Mouse (Mus musculus) CH12F3 (cell line): ENCODE measurements around the gene Cox8b.
"Not testable (repeated sequence)": the region's sequence is repeated elsewhere in the genome, so short reads cannot be mapped to it uniquely, and the experiment has no call there.

Experiments used
- in situ Hi-C: fragments of 300-500 bp; cut with MboI; formaldehyde crosslinking; loops from 2 replicates; pipeline ENCODE4 v1.14.3; 2020; ENCODE audit warnings: low sequenced_read_pairs

Cox8b gene

DNA sequence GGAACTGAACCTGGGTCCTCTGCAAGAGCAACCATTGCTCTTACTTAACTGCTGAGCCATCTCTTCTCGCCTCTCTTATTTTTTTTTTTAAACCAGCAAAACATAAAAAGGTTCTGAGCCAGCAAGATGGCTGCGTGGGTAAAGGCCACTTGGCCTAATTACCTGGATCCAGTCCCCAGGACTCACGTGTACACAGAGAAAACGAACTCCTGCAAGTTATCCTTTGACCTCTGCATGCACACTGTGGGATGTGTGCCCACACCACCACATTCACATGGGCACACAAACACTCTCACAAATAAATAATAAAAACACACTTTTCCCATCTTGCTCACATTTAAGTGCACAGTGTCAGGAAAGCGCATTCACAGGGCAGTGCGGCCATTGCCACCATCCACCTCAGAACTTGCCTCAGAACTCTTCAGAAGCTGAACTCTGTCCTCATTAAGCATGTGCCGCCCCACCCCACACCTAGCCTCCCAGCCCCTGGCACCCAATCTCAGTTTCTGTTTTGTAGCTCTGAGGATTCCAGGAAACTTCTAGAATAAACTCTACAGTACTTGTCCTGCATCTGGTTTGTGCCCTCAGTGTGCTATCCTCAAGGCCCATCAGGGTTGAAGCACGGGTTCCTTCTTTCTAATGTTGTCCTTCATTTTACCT lies 13.9 kb upstream of the Cox8b start:
- in situ Hi-C loops: no loop called here

DNA sequence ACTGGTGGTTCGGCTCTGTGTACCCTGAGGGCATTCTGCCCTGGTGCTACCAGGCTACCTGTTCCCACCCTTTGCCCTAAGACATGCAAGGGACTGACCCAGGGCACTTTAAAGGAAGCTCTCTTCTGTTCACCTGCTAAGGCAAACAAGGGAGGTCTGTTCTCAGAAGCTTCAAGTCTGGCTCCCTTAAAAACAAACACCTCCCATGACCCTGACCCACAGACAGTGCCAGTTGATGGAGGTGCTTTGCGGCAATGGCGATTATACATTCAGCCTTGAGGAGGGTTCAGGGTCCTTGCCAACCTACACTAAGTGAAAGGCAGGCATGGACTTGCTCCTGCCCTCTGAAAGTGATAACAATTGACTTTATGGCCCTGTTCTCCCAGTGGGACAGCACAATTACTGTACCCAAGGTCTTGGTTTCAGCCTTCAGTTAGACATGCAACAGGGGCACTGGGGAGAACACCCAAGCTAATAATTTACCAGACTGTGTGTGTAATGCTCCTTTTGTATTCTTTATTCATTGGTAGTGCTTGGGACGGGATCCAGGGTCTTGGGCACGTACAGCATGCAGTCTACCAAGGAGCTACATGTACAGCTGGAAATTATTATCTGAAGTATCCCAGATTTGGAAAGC lies 12.7 kb upstream of the Cox8b start:
- in situ Hi-C loops: no loop called here

GRCm38 (mm10) chr7:140912293-140912692 lies 12.0 kb upstream of the Cox8b start:
- in situ Hi-C loops: no loop called here

DNA sequence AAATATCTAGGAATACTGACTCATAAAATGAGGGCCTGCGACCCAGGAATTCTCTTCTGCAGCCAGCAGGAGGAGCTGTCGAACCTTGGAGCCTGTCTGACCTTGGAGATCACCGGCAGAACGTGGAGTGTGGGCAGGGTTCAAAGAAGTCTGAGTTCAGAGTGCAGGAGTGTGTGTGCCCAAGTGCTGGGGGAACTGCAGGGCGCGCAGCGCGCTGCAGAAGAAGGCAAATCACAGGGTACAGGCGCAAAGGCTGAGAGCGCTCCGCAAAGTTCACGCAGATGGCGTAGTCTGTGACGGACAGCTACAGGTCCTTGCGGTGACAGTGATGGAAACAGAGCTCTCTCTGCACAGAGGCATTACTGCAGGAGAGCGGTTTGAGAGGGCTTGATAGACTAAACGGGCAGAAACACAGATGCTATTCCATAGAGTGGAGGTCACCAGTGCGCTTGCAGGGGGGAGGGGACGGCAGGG lies 8.4 kb upstream of the Cox8b start:
- in situ Hi-C loops: no loop called here

GRCm38 (mm10) chr7:140908181-140908580 lies 7.9 kb upstream of the Cox8b start:
- in situ Hi-C loops: no loop called here

GRCm38 (mm10) chr7:140907697-140908096 lies 7.5 kb upstream of the Cox8b start:
- in situ Hi-C loops: no loop called here

DNA sequence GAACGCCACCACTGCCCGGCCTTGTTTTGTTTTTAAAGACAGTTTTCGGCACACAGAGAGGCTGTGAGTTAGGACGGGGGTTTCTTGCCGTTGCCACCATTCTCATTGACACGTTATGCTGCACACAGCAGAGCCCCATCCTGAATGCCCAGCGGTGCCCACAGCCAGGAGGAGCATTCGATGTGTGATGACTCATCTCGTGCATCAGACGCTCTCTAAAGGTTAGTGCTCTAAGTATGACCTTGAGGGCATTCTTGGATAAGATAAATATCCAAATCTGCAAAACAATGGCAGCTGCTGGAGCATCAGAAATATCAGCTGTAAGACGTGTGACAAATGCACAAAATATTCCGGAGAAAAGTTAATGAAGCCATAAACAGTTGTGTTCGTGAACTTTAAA lies 6.9 kb upstream of the Cox8b start:
- in situ Hi-C loops: no loop called here

GRCm38 (mm10) chr7:140905642-140906081 lies 5.4 kb upstream of the Cox8b start:
- in situ Hi-C loops: no loop called here

- in situ Hi-C loops: loop anchor here (5.0 kb wide), 1 partner anchor 61 kb away; no protein-coding TSS in a partner anchor
Observed at GRCm38 (mm10) chr7:140903212-140903611, 3.0 kb upstream of the Cox8b start.

DNA sequence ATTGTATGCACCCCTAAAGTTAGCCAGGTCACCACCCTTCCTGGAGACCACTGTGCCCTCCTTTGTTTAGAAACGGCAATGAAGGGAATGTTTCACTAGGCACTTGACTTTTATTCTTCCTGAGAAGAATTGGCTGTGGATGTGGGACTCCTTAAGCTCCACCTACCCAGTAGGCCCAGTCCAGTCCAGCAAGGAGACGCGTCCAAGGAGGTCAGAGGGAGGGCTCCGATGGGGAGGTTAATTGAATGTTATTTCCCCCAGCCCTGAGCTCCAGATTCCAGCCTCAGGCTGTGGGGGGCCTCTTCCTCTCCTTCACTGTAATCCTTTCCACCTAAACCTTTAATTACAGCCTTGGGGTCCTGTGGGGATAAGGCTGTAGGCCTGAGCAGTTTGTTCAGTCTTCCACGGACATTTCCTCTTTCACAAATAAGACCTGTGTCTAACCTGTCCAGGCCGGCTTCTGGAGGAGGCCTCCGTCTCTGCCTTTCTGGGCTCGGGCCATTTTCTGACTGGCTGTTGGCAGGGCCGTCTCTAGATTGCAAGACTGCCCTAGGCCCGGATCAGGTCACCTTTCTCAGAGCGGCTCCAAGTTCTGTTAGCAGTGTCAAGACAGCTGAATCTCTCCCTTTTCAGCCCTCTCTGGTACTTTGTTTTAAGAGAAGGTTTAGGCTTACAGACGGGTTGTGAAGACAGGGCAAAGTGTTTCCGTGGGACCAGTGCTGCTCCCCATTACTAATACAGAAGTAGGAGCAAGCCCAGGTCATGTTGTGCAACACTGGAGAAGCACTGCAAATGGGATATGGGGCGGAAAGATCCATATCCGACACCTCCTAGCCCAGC lies 2.0 kb upstream of the Cox8b start:
- in situ Hi-C loops: loop anchor here (5.0 kb wide), 1 partner anchor 60 kb away; no protein-coding TSS in a partner anchor

DNA sequence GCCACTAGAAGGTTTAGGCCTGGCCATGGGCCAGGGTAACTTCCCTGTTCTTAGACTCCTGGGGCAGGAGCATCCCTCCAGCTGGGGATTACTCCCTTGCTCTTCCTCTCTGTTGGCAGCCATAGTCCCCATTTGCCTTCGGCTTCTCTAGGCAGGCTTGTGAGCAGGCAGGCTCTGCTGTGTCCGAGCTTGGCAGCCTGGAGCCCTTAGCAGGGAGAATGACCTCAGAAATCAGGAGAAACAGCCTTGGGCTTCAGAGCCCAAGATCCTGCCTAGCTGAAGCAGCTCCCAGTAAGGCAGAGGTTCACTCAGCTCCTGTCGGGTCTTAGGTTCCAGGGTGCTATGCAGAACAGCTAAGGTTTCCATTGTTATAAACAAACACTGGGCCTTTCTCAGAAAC lies 1.1 kb downstream of the Cox8b start:
- in situ Hi-C loops: no loop called here

DNA sequence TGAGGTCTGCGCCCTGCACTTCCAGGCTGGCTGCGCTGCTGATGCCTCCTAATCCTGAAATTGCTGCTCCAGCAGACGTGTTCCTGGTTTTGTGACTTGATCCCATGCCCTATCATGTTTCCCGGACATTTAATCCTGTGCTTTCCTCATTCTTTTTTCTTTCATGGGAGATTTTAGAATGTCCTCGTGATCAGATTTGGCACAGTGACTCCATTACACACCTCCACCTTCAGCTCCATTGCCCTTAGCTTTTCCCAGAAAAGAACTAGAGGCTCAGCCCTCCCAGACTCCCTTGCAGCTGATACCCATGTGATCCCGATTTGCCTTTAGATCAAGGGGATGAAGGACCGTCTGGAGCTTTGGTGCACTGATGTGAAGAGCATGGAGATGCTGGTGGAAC lies 2.4 kb downstream of the Cox8b start:
- in situ Hi-C loops: no loop called here

DNA sequence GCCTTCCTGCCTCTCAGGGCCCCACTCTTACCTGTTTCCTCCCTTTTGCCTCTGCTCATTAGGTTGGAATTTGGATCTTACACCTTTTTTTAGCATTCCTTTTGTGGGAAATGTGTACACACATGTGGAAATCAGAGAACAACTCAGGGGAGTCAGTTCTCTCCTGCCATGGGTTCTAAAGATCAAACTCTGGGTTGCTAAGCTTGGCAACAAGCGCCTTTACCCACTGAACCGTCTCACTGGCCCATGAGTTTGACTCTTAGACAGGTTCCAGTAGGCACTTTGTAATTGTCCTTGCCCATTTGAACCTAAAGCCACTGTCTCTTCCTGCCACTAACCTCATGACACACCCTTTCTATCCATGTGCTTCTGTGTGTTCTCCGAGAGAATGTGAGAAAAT lies 5.6 kb downstream of the Cox8b start:
- in situ Hi-C loops: no loop called here

- in situ Hi-C loops: no loop called here
Observed at GRCm38 (mm10) chr7:140894031-140894430, 6.2 kb downstream of the Cox8b start.

- in situ Hi-C loops: not testable (repeated sequence)
Observed at GRCm38 (mm10) chr7:140890636-140891035, 9.6 kb downstream of the Cox8b start.

- in situ Hi-C loops: no loop called here
Observed at GRCm38 (mm10) chr7:140882469-140882803, 17.8 kb downstream of the Cox8b start.

- in situ Hi-C loops: no loop called here
Observed at GRCm38 (mm10) chr7:140881696-140882468, 18.4 kb downstream of the Cox8b start, which contains the start of the genes Psmd13 and Sirt3. Gene Psmd13, plus strand, starts transcription at chr7:140881968. Gene Sirt3, minus strand, starts transcription at chr7:140882309.

DNA sequence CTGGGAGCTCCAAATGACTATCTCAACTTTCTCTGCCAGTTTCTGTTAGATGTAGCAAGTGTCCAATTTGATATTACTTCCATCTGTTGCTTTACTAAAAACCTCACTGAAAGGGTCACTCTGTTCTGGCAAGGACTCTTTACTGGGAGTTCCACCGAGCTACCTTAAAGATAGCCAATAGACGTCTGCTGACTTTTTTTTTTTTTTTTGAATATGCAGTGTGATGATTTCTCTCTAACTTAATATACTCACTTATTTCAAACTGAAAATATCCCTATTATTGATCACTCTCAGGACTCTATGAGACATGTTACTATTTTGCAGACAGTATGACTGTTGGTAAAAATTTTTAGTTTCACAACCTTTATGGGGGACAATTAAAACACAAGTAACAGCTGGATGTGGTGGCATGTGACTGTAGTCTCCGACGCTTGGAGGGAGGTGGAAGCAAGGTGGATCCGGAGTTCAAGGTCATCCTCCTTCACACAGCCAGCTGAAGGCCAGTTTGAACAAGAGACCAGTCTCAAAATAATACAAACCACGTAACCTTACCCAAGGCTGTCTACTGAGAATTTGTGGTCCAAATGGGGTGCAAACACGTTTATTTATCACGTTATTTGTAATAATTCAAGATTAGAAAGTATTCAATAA lies 19.3 kb downstream of the Cox8b start:
- in situ Hi-C loops: no loop called here

GRCm38 (mm10) chr7:140880419-140880818 lies 19.8 kb downstream of the Cox8b start:
- in situ Hi-C loops: no loop called here

DNA sequence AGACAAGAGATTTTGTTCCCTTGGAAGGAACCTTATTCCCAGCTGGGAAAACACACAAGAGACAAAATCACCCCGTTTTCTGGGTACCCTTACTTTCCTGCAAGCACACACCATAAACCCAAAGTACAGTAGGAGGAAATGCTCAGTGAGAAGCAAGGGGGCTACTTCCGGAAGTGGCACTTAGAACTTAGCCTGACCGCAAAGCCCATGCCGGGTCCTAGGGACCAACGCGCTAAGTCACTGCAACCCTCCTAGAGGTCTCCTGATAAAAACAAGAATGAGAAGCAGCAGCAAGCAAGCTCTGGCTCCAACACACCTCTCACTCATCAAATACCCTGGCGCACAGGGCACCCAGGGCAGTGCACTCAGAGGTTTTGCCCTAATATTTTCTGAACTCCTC lies 20.9 kb downstream of the Cox8b start:
- in situ Hi-C loops: no loop called here
